Mouse (Mus musculus) stomach, postnatal 0 days (tissue): ENCODE data around the gene Actl6b. TPM values are rescaled to one million over a fixed set of nuclear protein-coding genes. Genes with fewer than 3 reads are reported as not detected.

Experiments used
- ATAC-seq: fragments of 200-750 bp; cut with Nextera tagmentation; 2 replicates; pipeline ENCODE4 v1.8.0; 2017; ENCODE audit not compliant: low FRiP score, low TSS enrichment
- DNase-seq: peaks from one replicate; pipeline ENCODE4 v3.0.0-alpha.2; 2016; ENCODE audit warnings: low spot score
- H3K27ac ChIP-seq: fragments of 300-500 bp; sonication (generic); replicated peaks from 2 replicates; pipeline ENCODE4 v1.5.1; 2014; ENCODE audit warnings: mild to moderate bottlenecking, control low read depth
- H3K27me3 ChIP-seq: fragments of 300-500 bp; sonication (generic); 2 replicates; pipeline ENCODE4 v1.6.1; 2014; ENCODE audit warnings: low read length; ENCODE audit not compliant: control insufficient read depth, insufficient read depth
- H3K36me3 ChIP-seq: fragments of 300-500 bp; sonication (generic); 2 replicates; pipeline ENCODE4 v1.6.1; 2014; ENCODE audit warnings: low read length, mixed read lengths; ENCODE audit not compliant: control insufficient read depth, insufficient read depth
- H3K4me1 ChIP-seq: fragments of 300-500 bp; sonication (generic); replicated peaks from 2 replicates; pipeline ENCODE4 v1.6.1; 2014; ENCODE audit warnings: antibody characterized with exemption; ENCODE audit not compliant: control insufficient read depth, insufficient read depth
- H3K4me2 ChIP-seq: fragments of 300-500 bp; sonication (generic); replicated peaks from 2 replicates; pipeline ENCODE4 v1.6.1; 2014; ENCODE audit warnings: low read depth, mild to moderate bottlenecking, control low read depth, moderate library complexity
- H3K4me3 ChIP-seq: fragments of 300-500 bp; sonication (generic); 2 replicates; pipeline ENCODE4 v1.5.1; 2014; ENCODE audit warnings: low read depth, low read length, control low read depth
- H3K9ac ChIP-seq: fragments of 300-500 bp; sonication (generic); 2 replicates; pipeline ENCODE4 v1.6.1; 2014; ENCODE audit warnings: mild to moderate bottlenecking, low read length, control low read depth, mixed read lengths
- H3K9me3 ChIP-seq: fragments of 300-500 bp; sonication (generic); 2 replicates; pipeline ENCODE4 v1.6.1; 2016; ENCODE audit warnings: low read length; ENCODE audit not compliant: control insufficient read depth
- CTCF ChIP-seq: IDR thresholded peaks from 2 replicates; pipeline ENCODE4 v1.5.1; 2016; ENCODE audit warnings: antibody characterized with exemption, low read depth, mild to moderate bottlenecking, moderate library complexity
- EP300 ChIP-seq: optimal IDR thresholded peaks from 2 replicates; pipeline ENCODE3; 2016; ENCODE audit warnings: antibody characterized with exemption
- WGBS: fragments of 180-500 bp; shearing (Covaris S2); extraction: QIAGEN DNeasy Blood & Tissue Kit; methylation state at CpG from one replicate; pipeline ENCODE4 v1.1.7; 2014; 5-methylcytosine and 5-hydroxymethylcytosine counted together
- polyA plus RNA-seq: library from polyadenylated mRNA; unstranded; fragments of >200 nt; fragmentation: Nextera tagmentation; extraction: Ambion mirVana; gene quantifications from 2 replicates; pipeline ENCODE4 v1.2.1, GENCODE M21; 2015

The Actl6b gene
- polyA plus RNA-seq, 1 experiment from 2014 or later: 2.3 TPM

- no peak for TF ChIP-seq CTCF
- TF ChIP-seq EP300: no peak
- Histone ChIP-seq H3K9me3 (no peaks in the 10 kb centered on the region), H3K4me2 (peak overlapping the region; percentile 95), H3K27ac (peak overlapping the region; percentile 94), H3K36me3 (peaks cover 26% of the 10 kb centered on the region), H3K4me3 (peak overlapping the region; percentile 78), H3K27me3 (no peaks in the 10 kb centered on the region), H3K9ac (peak overlapping the region; percentile 86), H3K4me1 (peaks cover 2% of the 10 kb centered on the region)
- peak; percentile 15; the same call in 1 of the 2 replicates for ATAC-seq
- peak; percentile 74 for DNase-seq
- 1% methylated on average over 35 of the region's 46 CpGs for WGBS
Measured at GRCm38 (mm10) chr5:137530588-137531413, 22.5 kb upstream of the Actl6b start.

- 0% methylated on average over 46 of the region's 51 CpGs for WGBS
- Histone ChIP-seq H3K9ac (peak overlapping the region; percentile 86), H3K4me1 (peaks cover 2% of the 10 kb centered on the region), H3K4me3 (peak overlapping the region; percentile 78), H3K9me3 (no peaks in the 10 kb centered on the region), H3K27me3 (no peaks in the 10 kb centered on the region), H3K36me3 (peaks cover 26% of the 10 kb centered on the region), H3K27ac (peak overlapping the region; percentile 94), H3K4me2 (peak overlapping the region; percentile 95)
- TF ChIP-seq EP300 (no peak), CTCF (no peak)
- ATAC-seq: no peak
- peak; percentile 68 for DNase-seq
Measured at GRCm38 (mm10) chr5:137531414-137532130, 21.7 kb upstream of the Actl6b start.

GRCm38 (mm10) chr5:137532131-137532807 is 21.0 kb upstream of the Actl6b start:
- DNase-seq (peak; percentile 46), ATAC-seq (no peak)
- peak overlapping the region; percentile 86 for H3K9ac ChIP-seq
- no peaks in the 10 kb centered on the region for H3K9me3 ChIP-seq
- TF ChIP-seq EP300 (peak; percentile 7), CTCF (no peak)
- H3K27ac ChIP-seq: peak overlapping the region; percentile 94
- peaks cover 26% of the 10 kb centered on the region for H3K36me3 ChIP-seq
- no peaks in the 10 kb centered on the region for H3K27me3 ChIP-seq
- peaks cover 2% of the 10 kb centered on the region for H3K4me1 ChIP-seq
- peak overlapping the region; percentile 78 for H3K4me3 ChIP-seq
- peak overlapping the region; percentile 95 for H3K4me2 ChIP-seq
- under 1% methylated on average over 18 of the region's 19 CpGs for WGBS

DNA sequence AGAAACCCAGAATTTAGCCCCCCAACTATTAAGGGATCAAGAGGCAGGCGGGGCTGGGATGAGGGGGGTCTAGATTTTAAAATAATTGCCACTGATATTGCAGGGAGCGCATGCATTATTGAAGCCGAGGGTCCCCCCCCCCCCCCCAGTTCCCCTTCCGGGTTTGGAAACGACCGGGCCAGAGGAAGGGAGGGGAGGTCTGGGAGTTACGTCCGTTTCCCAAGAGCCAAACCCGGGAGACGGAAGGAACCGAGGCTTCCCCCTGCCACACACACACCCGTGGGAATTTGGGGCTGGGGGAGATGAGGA is 20.6 kb upstream of the Actl6b start:
- 0% methylated on average over 10 of the region's 12 CpGs for WGBS
- no peak for DNase-seq
- peak overlapping the region; percentile 95 for H3K4me2 ChIP-seq
- ATAC-seq: peak; percentile 43
- H3K27ac ChIP-seq: peak overlapping the region; percentile 94
- TF ChIP-seq CTCF (no peak), EP300 (no peak)
- peaks cover 2% of the 10 kb centered on the region for H3K4me1 ChIP-seq
- no peaks in the 10 kb centered on the region for H3K27me3 ChIP-seq
- peaks cover 21% of the 10 kb centered on the region for H3K36me3 ChIP-seq
- H3K4me3 ChIP-seq: peak overlapping the region; percentile 78
- H3K9me3 ChIP-seq: no peaks in the 10 kb centered on the region
- peak overlapping the region; percentile 86 for H3K9ac ChIP-seq

DNA sequence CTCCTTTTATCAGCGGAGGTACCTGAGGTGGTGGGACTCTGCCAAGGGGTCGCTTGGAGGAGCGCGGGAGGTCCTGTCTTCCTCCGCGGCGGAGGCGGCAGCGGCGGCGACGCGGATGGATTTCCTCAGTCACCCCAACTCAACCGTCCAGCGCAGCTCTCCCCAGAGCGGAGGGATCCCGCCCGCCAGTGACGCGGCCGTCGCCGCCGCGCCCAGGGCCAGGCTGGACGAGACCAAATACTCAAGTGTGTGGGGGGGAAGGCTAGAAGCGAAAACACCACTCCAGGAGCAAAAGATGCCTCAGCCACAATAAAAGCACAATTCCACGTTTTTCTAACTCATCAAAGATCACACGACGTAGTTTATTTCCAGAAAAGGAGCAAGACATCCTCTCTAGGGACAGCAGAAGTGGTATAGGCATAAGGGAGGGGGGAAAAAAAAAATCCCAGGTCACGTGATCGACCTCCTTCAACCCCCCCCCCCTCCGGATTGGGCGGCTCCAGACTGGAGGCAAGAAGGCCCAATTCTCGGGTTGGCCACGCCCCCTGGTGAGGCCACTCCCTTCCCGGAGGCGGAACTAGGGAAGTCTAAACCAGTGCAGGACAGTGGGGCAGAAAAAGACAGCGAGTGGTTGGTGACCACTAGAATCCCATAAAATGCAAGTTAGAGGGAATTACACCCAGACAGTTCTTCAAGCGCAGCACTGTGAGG is 20.0 kb upstream of the Actl6b start, which contains the start of the genes Epo and Gnb2:
Gene Epo, minus strand, starts transcription at position 126 of the 711 bp plus-strand sequence.
Gene Gnb2, minus strand, starts transcription at position 394 of the 711 bp plus-strand sequence.
- H3K4me2 ChIP-seq: peak within 1 kb of the TSS; percentile 95
- no peaks in the 10 kb centered on the region for H3K9me3 ChIP-seq
- peaks cover 17% of the 10 kb centered on the region for H3K36me3 ChIP-seq
- TF ChIP-seq EP300 (peak; percentile 79), CTCF (0 out of 2 replicates have a peak, but pooled peaks have one; percentile 14)
- DNase-seq (peak; percentile 99), ATAC-seq (peak; percentile 81)
- H3K9ac ChIP-seq: peak within 1 kb of the TSS; percentile 86
- H3K4me3 ChIP-seq: peak within 1 kb of the TSS; percentile 78
- no peaks in the 10 kb centered on the region for H3K27me3 ChIP-seq
- peaks cover 2% of the 10 kb centered on the region for H3K4me1 ChIP-seq
- 0% methylated on average over 40 of the region's 40 CpGs for WGBS
- peak within 1 kb of the TSS; percentile 94 for H3K27ac ChIP-seq
